Mouse (Mus musculus): ENCODE measurements around the gene Rprd1b.

GRCm38 (mm10) chr2:158129291-158130002 is 101.2 kb downstream of the Rprd1b start:
- TF ChIP-seq POLR2A (IDR thresholded peaks at IDR 0.05; ENCODE audit: insufficient read length, low read depth) (no peak), POLR2AphosphoS2 (IDR thresholded peaks at IDR 0.05; ENCODE audit: insufficient read length, low read depth) (no peak)
